Mouse (Mus musculus): ENCODE results near the gene Hadh. TPM values are rescaled to one million over a fixed set of nuclear protein-coding genes. Genes with fewer than 3 reads are reported as not detected.

Hadh gene
- polyA plus RNA-seq, 1 experiment from 2014 or later = 198 TPM

DNA sequence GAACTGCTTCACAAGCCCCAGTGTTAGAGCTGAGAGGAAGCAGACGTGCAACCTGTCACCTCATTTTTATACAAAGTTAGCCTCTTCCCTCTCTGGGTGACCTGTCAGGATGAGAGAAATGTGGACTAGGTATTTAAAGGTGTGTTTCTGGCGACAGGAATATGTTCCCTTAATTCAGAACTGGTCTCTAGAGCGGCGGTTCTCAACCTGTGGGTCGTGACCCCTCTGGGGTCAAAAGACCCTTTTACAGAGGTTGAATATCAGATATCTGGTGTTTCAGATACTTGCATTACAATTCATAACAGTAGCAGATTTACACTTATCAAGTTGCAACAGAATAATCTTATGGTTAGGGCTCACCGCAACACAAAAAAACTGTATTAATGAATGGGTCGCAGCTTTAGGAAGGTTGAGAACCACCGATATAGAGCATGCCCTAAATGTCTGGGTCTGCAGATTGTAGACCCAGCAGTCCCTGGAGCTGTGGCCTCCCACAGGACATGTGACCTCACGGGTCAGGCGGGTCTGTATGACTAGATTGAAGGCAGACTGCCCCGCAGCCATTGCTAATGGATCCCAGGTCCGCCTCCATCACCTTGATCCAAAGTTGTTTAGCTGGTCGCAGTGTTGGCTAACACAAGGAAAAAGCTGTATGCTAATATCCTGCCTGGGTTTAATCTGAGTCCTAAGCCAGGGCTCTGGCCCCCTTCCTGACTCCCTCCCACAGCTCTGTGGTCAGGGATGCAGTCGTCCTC lies 53.1 kb downstream of the Hadh start:
- no peaks in the 10 kb centered on the region for H3K27me3 ChIP-seq (ENCODE audit: control insufficient read depth, insufficient read depth, low read length)
- H3K4me2 ChIP-seq (ENCODE audit: low read length) = no peak overlapping the region
- H3K36me3 ChIP-seq (ENCODE audit: control insufficient read depth, insufficient read depth, low read length) = no peaks in the 10 kb centered on the region
- no peak overlapping the region for H3K9ac ChIP-seq (ENCODE audit: low read length)
- H3K4me3 ChIP-seq (ENCODE audit: control insufficient read depth in 1 of 2, insufficient read depth in 1 of 2, low read depth in 1 of 2, low read length in 2 of 2) = no peak overlapping the region
- no peaks in the 10 kb centered on the region for H3K9me3 ChIP-seq (ENCODE audit: control insufficient read depth, low read length)
- H3K4me1 ChIP-seq (ENCODE audit: control insufficient read depth in 2 of 2, insufficient read depth in 2 of 2, low read length in 2 of 2) = no peaks in the 10 kb centered on the region; a peak in 1 of 4 replicates
- H3K27ac ChIP-seq (replicated peaks in 1 of 2; ENCODE audit: control insufficient read depth in 1 of 2, insufficient read depth in 1 of 2, low read depth in 2 of 2, low read length in 2 of 2) = no peak overlapping the region
- 90% methylated on average over 14 of the region's 14 CpGs for WGBS
- ATAC-seq (ENCODE audit: insufficient number of reproducible peaks, insufficient read depth, low FRiP score, low read depth) = no peak

DNA sequence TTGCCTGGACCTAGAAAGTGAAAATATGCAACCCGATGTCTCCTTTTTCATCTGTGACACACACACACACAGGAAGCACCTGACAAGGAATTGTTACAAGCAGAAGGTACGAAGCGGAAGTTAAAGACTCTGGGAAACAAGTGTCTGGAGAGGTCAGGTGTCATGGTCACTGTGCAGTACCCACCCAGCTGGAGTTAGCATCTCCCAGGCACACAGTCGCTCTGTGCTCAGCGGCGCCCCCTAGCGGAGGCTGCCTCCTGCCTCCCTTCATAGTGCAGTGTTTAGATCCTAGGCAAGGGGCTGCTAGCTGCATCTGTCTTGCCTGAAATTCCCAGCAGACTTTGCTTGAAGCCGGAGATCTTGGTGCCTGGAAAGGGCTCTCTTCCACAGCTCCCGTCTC lies 57.1 kb downstream of the Hadh start:
- 68% methylated on average over 9 of the region's 9 CpGs for WGBS
- Histone ChIP-seq H3K27me3 (ENCODE audit: control insufficient read depth, insufficient read depth, low read length) (no peaks in the 10 kb centered on the region), H3K4me1 (ENCODE audit: control insufficient read depth in 2 of 2, insufficient read depth in 2 of 2, low read length in 2 of 2) (no peaks in the 10 kb centered on the region; a peak in 2 of 4 replicates), H3K4me3 (ENCODE audit: control insufficient read depth in 1 of 2, insufficient read depth in 1 of 2, low read depth in 1 of 2, low read length in 2 of 2) (no peak overlapping the region), H3K27ac (replicated peaks in 1 of 2; ENCODE audit: control insufficient read depth in 1 of 2, insufficient read depth in 1 of 2, low read depth in 2 of 2, low read length in 2 of 2) (no peak overlapping the region), H3K36me3 (ENCODE audit: control insufficient read depth, insufficient read depth, low read length) (no peaks in the 10 kb centered on the region), H3K9me3 (ENCODE audit: control insufficient read depth, low read length) (no peaks in the 10 kb centered on the region), H3K9ac (ENCODE audit: low read length) (no peak overlapping the region), H3K4me2 (ENCODE audit: low read length) (no peak overlapping the region)
- no peak for ATAC-seq (ENCODE audit: insufficient number of reproducible peaks, insufficient read depth, low FRiP score, low read depth)

DNA sequence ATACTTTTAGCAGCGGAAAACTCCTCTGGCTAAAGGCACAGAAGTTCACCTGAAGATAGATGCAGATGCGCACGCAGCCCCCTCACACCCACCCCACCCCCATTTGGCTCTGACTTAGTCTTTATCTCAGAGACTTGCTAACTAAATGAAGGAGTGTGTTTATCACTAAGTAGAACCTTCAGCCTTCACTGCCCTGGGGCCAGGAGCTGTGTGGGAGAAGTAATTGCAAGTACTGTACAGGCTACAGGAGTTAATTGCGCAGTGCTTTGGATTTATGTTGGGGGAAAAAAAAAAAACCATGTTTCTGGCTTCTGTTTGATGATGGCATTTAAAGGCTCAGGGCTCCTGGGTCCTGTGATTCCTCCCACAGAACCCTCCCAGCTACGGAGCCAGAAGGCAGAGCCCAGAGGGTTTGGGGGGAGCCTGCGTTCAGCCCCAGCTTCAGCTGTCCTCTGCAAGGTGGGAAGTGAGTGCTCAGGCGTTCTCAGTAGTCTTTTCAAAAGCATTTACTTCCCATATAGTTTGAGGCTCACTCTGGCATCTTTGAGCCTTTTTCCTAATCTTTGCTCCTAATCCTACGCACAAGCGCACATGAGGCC lies 57.7 kb downstream of the Hadh start:
- Histone ChIP-seq H3K4me3 (ENCODE audit: control insufficient read depth in 1 of 2, insufficient read depth in 1 of 2, low read depth in 1 of 2, low read length in 2 of 2) (no peak overlapping the region), H3K4me1 (ENCODE audit: control insufficient read depth in 2 of 2, insufficient read depth in 2 of 2, low read length in 2 of 2) (no peaks in the 10 kb centered on the region; a peak in 1 of 4 replicates), H3K27me3 (ENCODE audit: control insufficient read depth, insufficient read depth, low read length) (no peaks in the 10 kb centered on the region), H3K9me3 (ENCODE audit: control insufficient read depth, low read length) (no peaks in the 10 kb centered on the region), H3K9ac (ENCODE audit: low read length) (no peak overlapping the region), H3K4me2 (ENCODE audit: low read length) (no peak overlapping the region), H3K27ac (replicated peaks in 1 of 2; ENCODE audit: control insufficient read depth in 1 of 2, insufficient read depth in 1 of 2, low read depth in 2 of 2, low read length in 2 of 2) (no peak overlapping the region), H3K36me3 (ENCODE audit: control insufficient read depth, insufficient read depth, low read length) (no peaks in the 10 kb centered on the region)
- ATAC-seq (ENCODE audit: insufficient number of reproducible peaks, insufficient read depth, low FRiP score, low read depth) = no peak
- WGBS = 77% methylated on average over 9 of the region's 9 CpGs

DNA sequence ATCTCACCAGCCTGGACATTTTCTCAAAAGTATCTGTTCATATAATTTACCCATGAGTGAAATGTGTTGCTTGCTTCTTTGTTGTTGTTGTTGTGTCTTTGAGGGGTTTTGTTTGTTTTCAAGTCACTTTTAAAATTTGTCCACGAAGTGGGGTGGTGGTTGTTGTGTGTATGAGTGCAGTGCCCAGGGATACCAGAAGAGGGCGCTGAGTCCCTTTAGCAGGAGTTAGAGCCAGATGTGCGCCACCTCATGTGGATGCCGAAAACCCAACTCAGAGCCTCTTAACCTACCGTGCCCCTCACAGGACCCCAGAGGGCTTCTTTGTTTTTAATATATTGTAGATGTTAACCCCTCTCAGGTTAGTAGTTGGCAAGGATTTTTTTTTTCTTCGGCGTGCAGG lies 59.7 kb downstream of the Hadh start:
- WGBS = 81% methylated on average over 7 of the region's 7 CpGs
- Histone ChIP-seq H3K4me2 (ENCODE audit: low read length) (no peak overlapping the region), H3K36me3 (ENCODE audit: control insufficient read depth, insufficient read depth, low read length) (no peaks in the 10 kb centered on the region), H3K27me3 (ENCODE audit: control insufficient read depth, insufficient read depth, low read length) (no peaks in the 10 kb centered on the region), H3K4me1 (ENCODE audit: control insufficient read depth in 2 of 2, insufficient read depth in 2 of 2, low read length in 2 of 2) (no peaks in the 10 kb centered on the region; a peak in 2 of 4 replicates), H3K9ac (ENCODE audit: low read length) (no peak overlapping the region), H3K27ac (replicated peaks in 1 of 2; ENCODE audit: control insufficient read depth in 1 of 2, insufficient read depth in 1 of 2, low read depth in 2 of 2, low read length in 2 of 2) (no peak overlapping the region), H3K4me3 (ENCODE audit: control insufficient read depth in 1 of 2, insufficient read depth in 1 of 2, low read depth in 1 of 2, low read length in 2 of 2) (no peak overlapping the region), H3K9me3 (ENCODE audit: control insufficient read depth, low read length) (no peaks in the 10 kb centered on the region)
- ATAC-seq (ENCODE audit: insufficient number of reproducible peaks, insufficient read depth, low FRiP score, low read depth) = no peak

DNA sequence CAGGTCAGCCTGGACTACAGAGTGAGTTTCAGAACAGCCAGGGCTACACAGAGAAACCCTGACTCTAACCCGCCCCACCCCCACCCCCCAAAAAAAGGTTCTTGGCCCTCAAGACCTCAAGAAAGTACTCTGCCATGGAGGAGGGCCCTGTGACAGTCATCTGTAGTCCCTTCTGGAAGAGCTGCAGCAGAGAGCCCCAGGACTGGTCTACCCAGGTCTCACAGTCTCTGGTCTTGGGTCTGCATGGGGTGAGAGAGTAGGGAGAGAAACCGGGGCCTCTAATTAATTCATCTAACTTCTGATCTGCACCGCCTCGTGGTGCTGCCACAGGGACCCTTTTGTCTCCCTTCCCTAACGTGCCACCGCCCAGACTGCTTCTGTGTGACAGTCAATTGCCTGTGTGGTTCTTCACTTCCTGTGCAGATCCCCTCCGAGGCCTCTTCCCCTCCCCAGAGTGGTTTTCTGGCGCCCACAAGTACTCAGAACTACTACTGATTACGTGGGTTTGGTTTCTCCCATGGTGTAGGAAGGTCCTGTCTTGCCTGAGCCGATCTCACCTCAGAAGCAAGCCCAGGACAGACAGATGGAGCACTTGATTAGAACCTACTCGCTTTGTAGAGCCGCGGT lies 63.5 kb downstream of the Hadh start:
- H3K36me3 ChIP-seq (ENCODE audit: control insufficient read depth, insufficient read depth, low read length) = no peaks in the 10 kb centered on the region
- H3K27ac ChIP-seq (replicated peaks in 1 of 2; ENCODE audit: control insufficient read depth in 1 of 2, insufficient read depth in 1 of 2, low read depth in 2 of 2, low read length in 2 of 2) = no peak overlapping the region
- ATAC-seq (ENCODE audit: insufficient number of reproducible peaks, insufficient read depth, low FRiP score, low read depth) = no peak
- H3K9ac ChIP-seq (ENCODE audit: low read length) = no peak overlapping the region
- no peaks in the 10 kb centered on the region for H3K9me3 ChIP-seq (ENCODE audit: control insufficient read depth, low read length)
- 85% methylated on average over 13 of the region's 13 CpGs for WGBS
- H3K27me3 ChIP-seq (ENCODE audit: control insufficient read depth, insufficient read depth, low read length) = no peaks in the 10 kb centered on the region
- no peak overlapping the region for H3K4me2 ChIP-seq (ENCODE audit: low read length)
- H3K4me1 ChIP-seq (ENCODE audit: control insufficient read depth in 2 of 2, insufficient read depth in 2 of 2, low read length in 2 of 2) = no peaks in the 10 kb centered on the region; a peak in 2 of 4 replicates
- no peak overlapping the region for H3K4me3 ChIP-seq (ENCODE audit: control insufficient read depth in 1 of 2, insufficient read depth in 1 of 2, low read depth in 1 of 2, low read length in 2 of 2)

DNA sequence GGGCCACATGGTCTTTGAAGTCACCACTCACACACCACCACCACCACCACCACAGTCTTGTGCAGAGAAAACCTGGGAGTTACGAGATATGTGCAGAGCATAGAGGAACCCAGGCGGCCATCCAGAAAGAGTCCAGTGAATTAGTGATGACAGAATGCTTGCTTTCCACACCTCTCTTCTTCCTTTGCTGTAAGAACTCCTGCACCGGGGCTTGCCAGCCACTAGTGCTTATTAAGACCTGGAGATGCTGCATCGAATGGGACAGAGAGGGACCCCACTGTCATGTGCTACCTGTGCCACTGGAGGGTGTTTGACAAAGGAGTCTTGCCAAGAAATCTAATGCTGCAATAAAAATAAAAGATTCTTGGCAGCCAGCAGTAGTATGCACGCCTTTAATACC lies 64.1 kb downstream of the Hadh start:
- Histone ChIP-seq H3K27me3 (ENCODE audit: control insufficient read depth, insufficient read depth, low read length) (no peaks in the 10 kb centered on the region), H3K9ac (ENCODE audit: low read length) (no peak overlapping the region), H3K4me2 (ENCODE audit: low read length) (no peak overlapping the region), H3K9me3 (ENCODE audit: control insufficient read depth, low read length) (no peaks in the 10 kb centered on the region), H3K4me3 (ENCODE audit: control insufficient read depth in 1 of 2, insufficient read depth in 1 of 2, low read depth in 1 of 2, low read length in 2 of 2) (no peak overlapping the region), H3K27ac (replicated peaks in 1 of 2; ENCODE audit: control insufficient read depth in 1 of 2, insufficient read depth in 1 of 2, low read depth in 2 of 2, low read length in 2 of 2) (no peak overlapping the region), H3K36me3 (ENCODE audit: control insufficient read depth, insufficient read depth, low read length) (no peaks in the 10 kb centered on the region), H3K4me1 (ENCODE audit: control insufficient read depth in 2 of 2, insufficient read depth in 2 of 2, low read length in 2 of 2) (no peaks in the 10 kb centered on the region; a peak in 2 of 4 replicates)
- no peak for ATAC-seq (ENCODE audit: insufficient number of reproducible peaks, insufficient read depth, low FRiP score, low read depth)
- WGBS = 57% methylated on average over 5 of the region's 5 CpGs

DNA sequence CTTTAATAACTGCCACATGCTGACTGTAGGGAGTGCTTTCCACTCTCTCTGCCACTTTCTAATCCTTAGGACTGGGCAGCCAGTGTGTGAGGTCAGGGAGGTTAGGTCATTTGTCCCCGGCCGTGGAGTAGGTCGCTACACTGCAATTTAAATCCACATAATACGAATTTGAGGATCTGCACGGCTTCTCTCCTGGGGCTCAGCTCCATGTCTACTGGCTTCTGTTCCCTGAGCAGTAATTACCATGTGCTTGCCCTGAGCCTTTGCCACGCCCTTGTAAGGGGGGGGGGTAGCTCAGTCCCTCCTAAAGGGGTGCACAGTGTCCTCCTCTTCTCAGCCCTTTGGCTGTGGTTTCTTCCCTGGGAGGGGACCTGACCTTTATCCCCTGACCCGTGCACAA lies 69.6 kb downstream of the Hadh start:
- no peak overlapping the region for H3K4me2 ChIP-seq (ENCODE audit: low read length)
- no peaks in the 10 kb centered on the region for H3K36me3 ChIP-seq (ENCODE audit: control insufficient read depth, insufficient read depth, low read length)
- WGBS = 85% methylated on average over 7 of the region's 7 CpGs
- no peak for ATAC-seq (ENCODE audit: insufficient number of reproducible peaks, insufficient read depth, low FRiP score, low read depth)
- no peaks in the 10 kb centered on the region for H3K4me1 ChIP-seq (ENCODE audit: control insufficient read depth in 2 of 2, insufficient read depth in 2 of 2, low read length in 2 of 2)
- H3K27ac ChIP-seq (replicated peaks in 1 of 2; ENCODE audit: control insufficient read depth in 1 of 2, insufficient read depth in 1 of 2, low read depth in 2 of 2, low read length in 2 of 2) = no peak overlapping the region
- H3K9me3 ChIP-seq (ENCODE audit: control insufficient read depth, low read length) = no peaks in the 10 kb centered on the region
- no peaks in the 10 kb centered on the region for H3K27me3 ChIP-seq (ENCODE audit: control insufficient read depth, insufficient read depth, low read length)
- no peak overlapping the region for H3K9ac ChIP-seq (ENCODE audit: low read length)
- H3K4me3 ChIP-seq (ENCODE audit: control insufficient read depth in 1 of 2, insufficient read depth in 1 of 2, low read depth in 1 of 2, low read length in 2 of 2) = no peak overlapping the region
